9 mouse cellular contexts compared by ENCODE assay signal in the genomic region with DNA sequence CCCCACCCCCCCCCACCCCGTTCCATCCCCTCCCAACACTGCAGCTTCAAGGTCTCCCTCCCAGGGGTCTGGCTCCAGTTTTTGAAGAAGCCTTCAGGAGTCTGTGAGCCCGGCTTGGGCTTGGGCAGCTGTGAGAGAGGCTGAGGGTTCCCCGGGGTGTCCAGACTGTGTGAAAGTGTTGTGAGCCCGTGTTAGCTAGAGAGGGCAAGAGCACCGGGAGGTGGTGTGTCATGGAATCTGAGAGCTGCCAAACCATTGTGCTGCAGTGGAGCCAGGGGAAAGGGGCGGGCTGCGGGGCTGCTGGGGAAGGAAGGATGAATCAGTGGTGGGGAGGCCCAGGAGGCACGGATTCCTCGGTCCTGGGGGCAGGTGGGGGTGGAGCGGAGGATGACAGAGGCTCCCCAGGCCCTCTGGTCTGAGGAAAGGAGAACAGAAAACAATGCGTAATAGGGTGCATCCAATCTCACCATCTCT. TPM values are rescaled to one million over a fixed set of nuclear protein-coding genes. Genes with fewer than 3 reads are reported as not detected.
DNase-seq lines count a peak whose midpoint lies in the region; ATAC-seq and TF ChIP-seq lines count a peak whose summit lies in the region.
"Had no signal": no experiment of that assay in that cellular context is flagged by ENCODE, and none has a peak within 500 bp of the region (broad histone marks: within the 10 kb centered on the region; RNA-seq: fewer than 3 reads in every experiment).

No protein-coding gene starts in this region.

- peak overlapping the region; percentile 85 for H3K4me2 ChIP-seq in intestine, postnatal 0 days (replicated peaks; ENCODE audit: low read depth)
- H3K4me2 ChIP-seq in neural tube, embryonic 12.5 days (replicated peaks), result peak overlapping the region; percentile 88

- WGBS in kidney, adult 2 months, result 26% methylated on average over 11 of the region's 11 CpGs
- 20% methylated on average over 11 of the region's 11 CpGs for WGBS in intestine, postnatal 0 days
- 5% methylated on average over 11 of the region's 11 CpGs for whole genome bisulfite sequencing in neural tube, embryonic 12.5 days

- peak overlapping the region; percentile 11; the same call in 1 of the 2 replicates for H3K9ac ChIP-seq in intestine, postnatal 0 days (ENCODE audit: low read depth, low read length)
- no peak overlapping the region for H3K9ac ChIP-seq in neural tube, embryonic 12.5 days

- H3K27ac ChIP-seq in kidney, adult 2 months (ENCODE audit: insufficient read depth, low read depth, low read length), result no peak overlapping the region
- peak overlapping the region; percentile 46; the same call in 1 of the 2 replicates for H3K27ac ChIP-seq in intestine, postnatal 0 days (ENCODE audit: low read depth, low read length)
- H3K27ac ChIP-seq in neural tube, embryonic 12.5 days, result peak overlapping the region; percentile 50
- no peak overlapping the region for H3K27ac ChIP-seq in layer of hippocampus, adult 2 months

- H3K4me1 ChIP-seq in kidney, adult 2 months (ENCODE audit: control insufficient read depth, insufficient read depth, low read length), result no peaks in the 10 kb centered on the region
- H3K4me1 ChIP-seq in intestine, postnatal 0 days (replicated peaks; ENCODE audit: control insufficient read depth, insufficient read depth, low read length), result no peaks in the 10 kb centered on the region
- H3K4me1 ChIP-seq in neural tube, embryonic 12.5 days, result peaks cover 42% of the 10 kb centered on the region

- H3K36me3 ChIP-seq in kidney, adult 2 months (ENCODE audit: control insufficient read depth, insufficient read depth, low read length), result no peaks in the 10 kb centered on the region
- H3K36me3 ChIP-seq in intestine, postnatal 0 days (ENCODE audit: control insufficient read depth, insufficient read depth), result no peaks in the 10 kb centered on the region; the same call in 1 of the 2 replicates
- peaks cover 4% of the 10 kb centered on the region; the same call in 1 of the 2 replicates for H3K36me3 ChIP-seq in neural tube, embryonic 12.5 days

- no peak overlapping the region for H3K4me3 ChIP-seq in kidney, adult 2 months (ENCODE audit: insufficient read depth, low read depth, low read length)
- H3K4me3 ChIP-seq in intestine, postnatal 0 days (ENCODE audit: low read depth, low read length), result no peak overlapping the region
- peak overlapping the region; percentile 4; the same call in 1 of the 2 replicates for H3K4me3 ChIP-seq in neural tube, embryonic 12.5 days
- no peak overlapping the region for H3K4me3 ChIP-seq in layer of hippocampus, adult 2 months

- no peak for TF ChIP-seq POLR2A in kidney, adult 2 months (IDR thresholded peaks at IDR 0.05; ENCODE audit: low read depth, low read length)

- no peak for ATAC-seq in intestine, postnatal 0 days
- ATAC-seq in neural tube, embryonic 12.5 days (ENCODE audit: low FRiP score, low read depth), result peak; percentile 72

- no peak for TF ChIP-seq CTCF in kidney, adult 2 months (conservative IDR thresholded peaks at IDR 0.05; ENCODE audit: insufficient read depth, insufficient read length, low read depth, low read length)
- no peak for TF ChIP-seq CTCF in intestine, postnatal 0 days (IDR thresholded peaks at IDR 0.05; ENCODE audit: low read depth)
- TF ChIP-seq CTCF in layer of hippocampus, adult 2 months (conservative IDR thresholded peaks at IDR 0.05), result no peak

- H3K27me3 ChIP-seq in kidney, adult 2 months (replicated peaks; ENCODE audit: control insufficient read depth, insufficient read depth, low read length), result peaks cover 5% of the 10 kb centered on the region
- peaks cover 42% of the 10 kb centered on the region for H3K27me3 ChIP-seq in intestine, postnatal 0 days (replicated peaks; ENCODE audit: control insufficient read depth, insufficient read depth, low read length)
- peaks cover 40% of the 10 kb centered on the region for H3K27me3 ChIP-seq in neural tube, embryonic 12.5 days (replicated peaks)

- no peaks in the 10 kb centered on the region for H3K9me3 ChIP-seq in intestine, postnatal 0 days (ENCODE audit: control insufficient read depth)
- H3K9me3 ChIP-seq in neural tube, embryonic 12.5 days, result no peaks in the 10 kb centered on the region

- DNase-seq in kidney, postnatal 14 days, result peak; percentile 22
- DNase-seq in kidney, adult 2 months, result no peak
- DNase-seq in embryo, embryonic 11 days, result peak; percentile 51
- peak; percentile 78 to 82 for DNase-seq in heart, adult 18-20 months
- no peak for DNase-seq in thymus, postnatal 0 days (ENCODE audit: low spot score)
- DNase-seq in layer of hippocampus, adult 2 months (ENCODE audit: low spot score in 2 of 2), result no peak

RNA-seq across cellular contexts. Expression of a gene that starts 3.4 kb away (rescaled TPM):
- polyA plus RNA-seq in kidney, adult 2 months (2012; rRNA removed), result 0.49 and 2.6 TPM in 2 replicates
- 100 to 1,000 TPM; 215 to 222 TPM for total RNA-seq in heart, adult 18-20 months (2021)
- polyA plus RNA-seq in intestine, postnatal 0 days (2015; fragmentation: Nextera tagmentation; extraction: Ambion mirVana), result 3.5 and 3.8 TPM in 2 replicates
- 10.1 and 11.1 TPM in 2 replicates for polyA plus RNA-seq in neural tube, embryonic 12.5 days (2016; fragmentation: Nextera tagmentation; extraction: Ambion mirVana)
- 0.17 and 0.35 TPM in 2 replicates for polyA plus RNA-seq in thymus, postnatal 0 days (2015; fragmentation: Nextera tagmentation; extraction: Ambion mirVana)
- 1 to 10 TPM; 1.2 to 1.4 TPM for total RNA-seq in layer of hippocampus, adult 2 months (2021)

RNA-seq across cellular contexts. Expression of a gene that starts 31.0 kb away (rescaled TPM):
- polyA plus RNA-seq in kidney, adult 2 months (2012; rRNA removed), result 796 and 827 TPM in 2 replicates
- 100 to 1,000 TPM; 111 to 118 TPM for total RNA-seq in heart, adult 18-20 months (2021)
- 438 and 439 TPM in 2 replicates for polyA plus RNA-seq in intestine, postnatal 0 days (2015; fragmentation: Nextera tagmentation; extraction: Ambion mirVana)
- polyA plus RNA-seq in neural tube, embryonic 12.5 days (2016; fragmentation: Nextera tagmentation; extraction: Ambion mirVana), result 233 and 239 TPM in 2 replicates
- polyA plus RNA-seq in thymus, postnatal 0 days (2015; fragmentation: Nextera tagmentation; extraction: Ambion mirVana), result 381 and 416 TPM in 2 replicates
- total RNA-seq in layer of hippocampus, adult 2 months (2021), result 100 to 1,000 TPM; 245 to 247 TPM

RNA-seq across cellular contexts. Expression of a gene that starts 34.7 kb away (rescaled TPM):
- polyA plus RNA-seq in kidney, adult 2 months (2012; rRNA removed), result 0.17 TPM in 1 of 2 replicates, not detected in the other
- not detected for total RNA-seq in heart, adult 18-20 months (2021)
- not detected in 2 replicates for polyA plus RNA-seq in intestine, postnatal 0 days (2015; fragmentation: Nextera tagmentation; extraction: Ambion mirVana)
- polyA plus RNA-seq in neural tube, embryonic 12.5 days (2016; fragmentation: Nextera tagmentation; extraction: Ambion mirVana), result 0.30 and 0.32 TPM in 2 replicates
- polyA plus RNA-seq in thymus, postnatal 0 days (2015; fragmentation: Nextera tagmentation; extraction: Ambion mirVana), result not detected in 2 replicates
- total RNA-seq in layer of hippocampus, adult 2 months (2021), result under 1 TPM in 1 of 2 experiments, not detected in 1; 0.59 TPM
- total RNA-seq: liver, adult 2 months had no signal
- polyA plus RNA-seq: liver, adult 2 months had no signal

RNA-seq across cellular contexts. Expression of a gene that starts 40.4 kb away (rescaled TPM):
- polyA plus RNA-seq in kidney, adult 2 months (2012; rRNA removed), result 4.0 and 5.6 TPM in 2 replicates
- 1 to 10 TPM; 1.6 to 2.1 TPM for total RNA-seq in heart, adult 18-20 months (2021)
- 3.3 and 4.0 TPM in 2 replicates for polyA plus RNA-seq in intestine, postnatal 0 days (2015; fragmentation: Nextera tagmentation; extraction: Ambion mirVana)
- 33.1 and 39.9 TPM in 2 replicates for polyA plus RNA-seq in neural tube, embryonic 12.5 days (2016; fragmentation: Nextera tagmentation; extraction: Ambion mirVana)
- 1.8 and 2.5 TPM in 2 replicates for polyA plus RNA-seq in thymus, postnatal 0 days (2015; fragmentation: Nextera tagmentation; extraction: Ambion mirVana)
- total RNA-seq in layer of hippocampus, adult 2 months (2021), result 10 to 100 TPM; 66.9 to 74.2 TPM

RNA-seq across cellular contexts. Expression of a gene that starts 48.2 kb away (rescaled TPM):
- polyA plus RNA-seq in kidney, adult 2 months (2012; rRNA removed), result not detected in 2 replicates
- total RNA-seq in heart, adult 18-20 months (2021), result not detected
- 0.13 and 0.21 TPM in 2 replicates for polyA plus RNA-seq in intestine, postnatal 0 days (2015; fragmentation: Nextera tagmentation; extraction: Ambion mirVana)
- polyA plus RNA-seq in neural tube, embryonic 12.5 days (2016; fragmentation: Nextera tagmentation; extraction: Ambion mirVana), result 0.18 and 0.24 TPM in 2 replicates
- 0.15 and 0.17 TPM in 2 replicates for polyA plus RNA-seq in thymus, postnatal 0 days (2015; fragmentation: Nextera tagmentation; extraction: Ambion mirVana)
- total RNA-seq in layer of hippocampus, adult 2 months (2021), result not detected

Comparison
In these comparisons a context has a peak if more than half of its experiments do, and no peak if none do; other contexts are left out.
1. DNase-seq: peak in kidney, postnatal 14 days (single experiment), embryo, embryonic 11 days (single experiment) and heart, adult 18-20 months (2 of 2); none in kidney, adult 2 months (single experiment), thymus, postnatal 0 days (single experiment) and layer of hippocampus, adult 2 months (0 of 2).
2. H3K27ac ChIP-seq: peak in intestine, postnatal 0 days (single experiment) and neural tube, embryonic 12.5 days (single experiment); none in kidney, adult 2 months (single experiment) and layer of hippocampus, adult 2 months (single experiment).